Mouse (Mus musculus) forebrain, embryonic 12.5 days (tissue): ENCODE data around the gene P4ha2. TPM values are rescaled to one million over a fixed set of nuclear protein-coding genes. Genes with fewer than 3 reads are reported as not detected.

Experiments
- ATAC-seq: fragments of 200-750 bp; cut with Nextera tagmentation; 2 replicates; pipeline ENCODE4 v1.8.0; 2017; ENCODE audit warnings: moderate TSS enrichment; ENCODE audit not compliant: low FRiP score
- H3K27ac ChIP-seq: fragments of 300-500 bp; sonication (generic); 2 replicates; pipeline ENCODE4 v1.5.1; 2016; ENCODE audit warnings: mild to moderate bottlenecking
- H3K27me3 ChIP-seq: fragments of 300-500 bp; sonication (generic); 2 replicates; pipeline ENCODE4 v1.6.1; 2016; ENCODE audit warnings: mild to moderate bottlenecking
- H3K36me3 ChIP-seq: fragments of 300-500 bp; sonication (generic); replicated peaks from 2 replicates; pipeline ENCODE4 v1.6.1; 2016; ENCODE audit warnings: mild to moderate bottlenecking
- H3K4me1 ChIP-seq: fragments of 300-500 bp; sonication (generic); 2 replicates; pipeline ENCODE4 v1.6.1; 2016
- H3K4me2 ChIP-seq: fragments of 300-500 bp; sonication (generic); 2 replicates; pipeline ENCODE4 v1.6.1; 2016; ENCODE audit warnings: mild to moderate bottlenecking, moderate library complexity
- H3K4me3 ChIP-seq: fragments of 300-500 bp; sonication (generic); replicated peaks from 2 replicates; pipeline ENCODE4 v1.5.1; 2016; ENCODE audit warnings: mild to moderate bottlenecking
- H3K9ac ChIP-seq: fragments of 300-500 bp; sonication (generic); 2 replicates; pipeline ENCODE4 v1.6.1; 2016; ENCODE audit warnings: mild to moderate bottlenecking
- H3K9me3 ChIP-seq: fragments of 300-500 bp; sonication (generic); 2 replicates; pipeline ENCODE4 v1.6.1; 2016
- WGBS: fragments of 180-500 bp; shearing (Covaris S2); methylation state at CpG from one replicate; pipeline ENCODE4 v1.1.7; 2016; 5-methylcytosine and 5-hydroxymethylcytosine counted together
- polyA plus RNA-seq: library from polyadenylated mRNA; unstranded; fragments of >200 nt; fragmentation: Nextera tagmentation; extraction: Ambion mirVana; gene quantifications from 2 replicates; pipeline ENCODE4 v1.2.1, GENCODE M21; 2016

Gene P4ha2
- polyA plus RNA-seq: 10.5 and 12.7 TPM in 2 replicates

DNA sequence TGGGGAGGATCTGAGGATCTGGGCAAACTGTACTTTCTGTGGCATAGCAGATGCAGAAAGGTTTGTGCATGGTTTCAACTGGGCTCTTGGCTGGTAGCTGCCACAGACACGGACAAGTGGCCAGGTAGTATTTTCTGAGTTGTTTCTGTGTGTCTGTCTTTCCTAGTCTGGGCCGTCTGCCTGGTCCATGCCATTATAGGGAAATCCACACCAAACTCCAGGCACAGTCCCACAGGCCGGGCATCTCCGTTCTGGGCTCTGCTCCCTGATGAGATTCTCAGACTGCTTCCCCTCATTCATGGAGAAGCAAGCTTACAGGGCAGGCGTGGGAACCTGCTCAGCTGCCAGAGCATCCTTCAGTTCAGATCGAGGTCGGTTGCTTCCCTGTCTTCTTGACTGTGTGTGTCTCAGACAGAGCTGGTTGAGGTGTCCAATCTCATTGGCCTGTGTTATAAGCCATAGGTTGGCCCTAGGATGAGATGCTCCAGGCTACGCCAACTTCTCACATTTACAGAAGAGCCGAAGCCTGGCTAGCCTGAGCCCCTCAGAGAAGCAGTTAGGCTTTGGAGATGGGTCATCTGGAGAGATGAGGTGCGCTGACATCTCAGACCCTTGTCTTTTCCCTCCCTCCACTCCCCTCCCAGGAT, at the start of gene P4ha2:
TSS of gene P4ha2 (plus strand) at position 51 of the 647 bp plus-strand sequence.
- 56% methylated on average over 10 of the region's 10 CpGs for WGBS
- Histone ChIP-seq H3K4me3 (peak within 1 kb of the TSS; percentile 63), H3K27me3 (peaks cover 21% of the 10 kb centered on the region), H3K4me1 (peaks cover 11% of the 10 kb centered on the region), H3K9me3 (no peaks in the 10 kb centered on the region), H3K4me2 (peak within 1 kb of the TSS; percentile 97), H3K9ac (peak within 1 kb of the TSS; percentile 71), H3K27ac (no peak within 1 kb of the TSS), H3K36me3 (no peaks in the 10 kb centered on the region)
- no peak for ATAC-seq

DNA sequence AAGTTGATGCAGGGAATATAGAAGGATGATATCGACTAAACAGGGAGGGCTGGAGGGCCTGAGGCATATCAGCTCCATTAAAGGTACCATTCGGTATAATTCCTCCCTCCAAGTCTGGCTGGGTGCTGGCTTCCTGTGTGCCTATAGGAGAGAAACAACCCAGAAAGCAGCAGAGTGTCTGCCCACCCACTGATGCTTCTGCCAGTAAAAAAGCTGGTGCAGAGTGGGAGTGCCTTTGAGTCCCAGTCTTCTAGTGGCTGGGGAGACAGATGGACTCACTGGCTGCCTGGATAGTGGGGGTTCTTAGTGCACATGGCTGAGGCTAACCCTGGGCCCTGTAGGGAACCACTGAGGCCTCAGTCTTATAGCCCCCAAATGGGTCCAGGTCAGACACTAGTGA, 49.7 kb upstream of the P4ha2 start:
- no peak overlapping the region for H3K27ac ChIP-seq
- no peaks in the 10 kb centered on the region for H3K36me3 ChIP-seq
- H3K9ac ChIP-seq: no peak overlapping the region
- no peaks in the 10 kb centered on the region for H3K9me3 ChIP-seq
- H3K27me3 ChIP-seq: no peaks in the 10 kb centered on the region
- no peak for ATAC-seq
- 77% methylated on average over 2 of the region's 2 CpGs for WGBS
- no peaks in the 10 kb centered on the region for H3K4me1 ChIP-seq
- no peak overlapping the region for H3K4me2 ChIP-seq
- H3K4me3 ChIP-seq: no peak overlapping the region

DNA sequence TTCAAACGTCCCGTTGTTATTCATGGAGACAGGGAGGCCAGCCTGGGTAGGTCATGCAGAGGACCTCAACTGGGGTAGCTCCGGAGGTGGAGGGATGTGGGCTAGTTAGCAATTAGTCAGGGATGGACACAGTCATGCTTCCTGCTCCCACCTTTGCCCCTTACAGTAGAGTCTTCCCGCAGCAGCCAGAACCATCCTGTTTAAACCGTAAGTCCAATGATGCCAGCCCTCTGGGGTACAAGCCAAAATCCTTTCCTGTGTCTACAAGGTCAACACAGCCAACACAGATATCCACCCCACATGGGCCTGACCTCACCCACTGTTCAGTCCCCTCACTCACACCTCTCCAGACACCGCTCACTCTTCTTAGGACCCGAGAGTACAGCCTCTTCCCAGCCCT, 48.7 kb upstream of the P4ha2 start:
- ATAC-seq: no peak
- Histone ChIP-seq H3K9me3 (no peaks in the 10 kb centered on the region), H3K9ac (no peak overlapping the region), H3K36me3 (no peaks in the 10 kb centered on the region), H3K4me1 (0 out of 2 replicates have a peak, but pooled peaks cover 3% of the 10 kb centered on the region), H3K27me3 (no peaks in the 10 kb centered on the region), H3K27ac (no peak overlapping the region), H3K4me3 (no peak overlapping the region), H3K4me2 (no peak overlapping the region)
- 90% methylated on average over 7 of the region's 7 CpGs for WGBS

- 91% methylated on average over 5 of the region's 5 CpGs for WGBS
- no peak overlapping the region for H3K4me2 ChIP-seq
- no peak overlapping the region for H3K27ac ChIP-seq
- no peak for ATAC-seq
- H3K4me1 ChIP-seq: peaks cover 3% of the 10 kb centered on the region; the same call in 1 of the 2 replicates
- H3K9me3 ChIP-seq: no peaks in the 10 kb centered on the region
- H3K9ac ChIP-seq: no peak overlapping the region
- no peaks in the 10 kb centered on the region for H3K36me3 ChIP-seq
- no peak overlapping the region for H3K4me3 ChIP-seq
- no peaks in the 10 kb centered on the region for H3K27me3 ChIP-seq
Observed at GRCm38 (mm10) chr11:54052128-54052527, 47.8 kb upstream of the P4ha2 start.

GRCm38 (mm10) chr11:54053090-54053489, 46.8 kb upstream of the P4ha2 start:
- Histone ChIP-seq H3K4me1 (peaks cover 13% of the 10 kb centered on the region), H3K4me3 (no peak overlapping the region), H3K27ac (no peak overlapping the region), H3K4me2 (no peak overlapping the region), H3K9me3 (no peaks in the 10 kb centered on the region), H3K27me3 (no peaks in the 10 kb centered on the region), H3K9ac (no peak overlapping the region), H3K36me3 (no peaks in the 10 kb centered on the region)
- no peak for ATAC-seq
- 92% methylated on average over 7 of the region's 7 CpGs for WGBS

DNA sequence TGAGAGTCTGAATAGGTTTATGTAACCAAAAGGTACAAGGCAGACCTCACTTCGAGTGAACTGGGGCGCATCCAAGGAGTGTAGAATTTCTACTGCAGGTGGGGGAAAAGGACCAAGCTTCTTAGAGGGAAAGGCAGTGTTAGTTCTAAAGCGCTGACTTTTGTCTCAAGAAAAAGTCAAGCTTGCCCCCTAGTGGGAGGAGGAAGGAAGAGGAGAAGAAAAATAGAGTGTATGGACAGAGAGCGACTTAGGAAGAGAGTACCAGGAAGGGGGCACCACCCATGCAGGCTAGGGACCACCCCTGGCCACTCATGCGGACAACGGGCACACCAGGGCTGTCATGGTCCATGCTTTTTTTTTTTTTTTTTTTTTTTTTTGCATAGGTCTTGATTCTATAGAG, 45.6 kb upstream of the P4ha2 start:
- Histone ChIP-seq H3K36me3 (no peaks in the 10 kb centered on the region), H3K4me2 (no peak overlapping the region)

GRCm38 (mm10) chr11:54056132-54056531, 43.8 kb upstream of the P4ha2 start:
- H3K4me2 ChIP-seq: no peak overlapping the region
- peaks cover 37% of the 10 kb centered on the region for H3K4me1 ChIP-seq
- H3K4me3 ChIP-seq: no peak overlapping the region
- 0 out of 2 replicates have a peak, but pooled peaks cover 4% of the 10 kb centered on the region for H3K27me3 ChIP-seq
- H3K27ac ChIP-seq: no peak overlapping the region
- H3K36me3 ChIP-seq: no peaks in the 10 kb centered on the region
- no peaks in the 10 kb centered on the region for H3K9me3 ChIP-seq
- 26% methylated on average over 8 of the region's 8 CpGs for WGBS
- no peak for ATAC-seq
- H3K9ac ChIP-seq: no peak overlapping the region

More for the DNA sequence above, 45.6 kb upstream of the P4ha2 start:
- H3K27ac ChIP-seq: no peak overlapping the region
- H3K4me3 ChIP-seq: no peak overlapping the region
- ATAC-seq: no peak
- H3K27me3 ChIP-seq: 0 out of 2 replicates have a peak, but pooled peaks cover under 1% of the 10 kb centered on the region
- 34% methylated on average over 6 of the region's 6 CpGs for WGBS
- H3K4me1 ChIP-seq: peaks cover 25% of the 10 kb centered on the region
- no peaks in the 10 kb centered on the region for H3K9me3 ChIP-seq
- no peak overlapping the region for H3K9ac ChIP-seq

DNA sequence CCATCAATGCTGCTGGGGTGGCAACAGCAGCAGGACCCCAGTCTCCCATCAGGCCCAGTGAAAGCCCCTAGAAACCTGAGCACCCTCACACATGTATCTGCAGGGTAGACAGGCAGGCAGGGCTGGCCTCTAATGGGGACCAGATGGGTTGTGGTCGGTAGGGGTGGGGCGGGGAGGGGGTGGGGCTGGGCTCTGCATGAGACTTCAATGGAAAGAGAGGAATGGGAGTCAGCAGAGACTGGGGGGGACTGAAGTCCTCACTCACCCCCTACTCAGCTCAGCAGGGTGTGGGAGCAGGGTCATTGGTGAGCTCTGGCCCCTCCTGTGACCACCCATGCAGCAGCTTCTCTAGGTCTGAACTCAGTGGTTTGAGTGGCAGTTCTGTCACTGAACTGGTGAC, 42.5 kb upstream of the P4ha2 start:
- ATAC-seq: no peak
- Histone ChIP-seq H3K4me3 (no peak overlapping the region), H3K36me3 (no peaks in the 10 kb centered on the region), H3K27ac (peak overlapping the region; percentile 72; the same call in 1 of the 2 replicates), H3K4me2 (no peak overlapping the region), H3K27me3 (0 out of 2 replicates have a peak, but pooled peaks cover 4% of the 10 kb centered on the region), H3K9ac (no peak overlapping the region), H3K9me3 (no peaks in the 10 kb centered on the region), H3K4me1 (peaks cover 42% of the 10 kb centered on the region)
- WGBS: 50% methylated on average over 2 of the region's 2 CpGs

GRCm38 (mm10) chr11:54058056-54058617, 41.8 kb upstream of the P4ha2 start:
- Histone ChIP-seq H3K9ac (0 out of 2 replicates have a peak overlapping the region, but pooled peaks have one; percentile 36), H3K27ac (peak overlapping the region; percentile 72)

DNA sequence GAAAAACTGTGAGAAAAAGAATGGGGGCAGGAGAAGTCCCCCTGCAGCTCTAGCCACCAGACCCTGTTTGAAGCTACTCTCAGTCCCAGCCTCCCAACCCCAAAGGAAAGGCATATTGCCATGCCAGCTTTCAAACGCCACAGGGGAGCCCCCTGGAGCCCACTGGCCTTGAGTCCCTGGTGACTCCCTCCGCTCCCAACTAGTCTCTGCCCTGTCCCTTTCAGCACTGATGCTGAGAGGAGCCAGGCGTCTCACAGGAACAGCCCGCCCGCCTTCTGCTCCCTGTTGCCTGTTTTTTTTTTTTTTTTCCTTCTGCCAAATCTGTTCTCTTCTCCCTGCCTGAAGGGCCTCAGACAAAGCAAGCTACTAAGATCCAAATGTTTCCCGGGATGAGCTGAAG, 41.3 kb upstream of the P4ha2 start:
- Histone ChIP-seq H3K4me2 (peak overlapping the region; percentile 4), H3K4me3 (no peak overlapping the region), H3K9ac (0 out of 2 replicates have a peak overlapping the region, but pooled peaks have one; percentile 36), H3K9me3 (no peaks in the 10 kb centered on the region), H3K36me3 (no peaks in the 10 kb centered on the region), H3K27me3 (0 out of 2 replicates have a peak, but pooled peaks cover 4% of the 10 kb centered on the region), H3K4me1 (peaks cover 50% of the 10 kb centered on the region), H3K27ac (peak overlapping the region; percentile 72)
- WGBS: 4% methylated on average over 6 of the region's 6 CpGs
- ATAC-seq: peak; percentile 40; the same call in 1 of the 2 replicates

More at GRCm38 (mm10) chr11:54058056-54058617, 41.8 kb upstream of the P4ha2 start:
- Histone ChIP-seq H3K4me2 (peak overlapping the region; percentile 4), H3K36me3 (no peaks in the 10 kb centered on the region), H3K4me3 (no peak overlapping the region), H3K4me1 (peaks cover 49% of the 10 kb centered on the region), H3K9me3 (no peaks in the 10 kb centered on the region), H3K27me3 (0 out of 2 replicates have a peak, but pooled peaks cover 4% of the 10 kb centered on the region)
- ATAC-seq: peak; percentile 77
- 28% methylated on average over 10 of the region's 10 CpGs for WGBS

GRCm38 (mm10) chr11:54059526-54059925, 40.4 kb upstream of the P4ha2 start:
- peak overlapping the region; percentile 72; the same call in 1 of the 2 replicates for H3K27ac ChIP-seq
- H3K27me3 ChIP-seq: 0 out of 2 replicates have a peak, but pooled peaks cover 4% of the 10 kb centered on the region
- H3K4me3 ChIP-seq: no peak overlapping the region
- H3K9me3 ChIP-seq: no peaks in the 10 kb centered on the region
- 59% methylated on average over 1 of the region's 1 CpGs for WGBS
- no peaks in the 10 kb centered on the region for H3K36me3 ChIP-seq
- peaks cover 50% of the 10 kb centered on the region for H3K4me1 ChIP-seq
- H3K4me2 ChIP-seq: no peak overlapping the region
- ATAC-seq: no peak
- no peak overlapping the region for H3K9ac ChIP-seq

DNA sequence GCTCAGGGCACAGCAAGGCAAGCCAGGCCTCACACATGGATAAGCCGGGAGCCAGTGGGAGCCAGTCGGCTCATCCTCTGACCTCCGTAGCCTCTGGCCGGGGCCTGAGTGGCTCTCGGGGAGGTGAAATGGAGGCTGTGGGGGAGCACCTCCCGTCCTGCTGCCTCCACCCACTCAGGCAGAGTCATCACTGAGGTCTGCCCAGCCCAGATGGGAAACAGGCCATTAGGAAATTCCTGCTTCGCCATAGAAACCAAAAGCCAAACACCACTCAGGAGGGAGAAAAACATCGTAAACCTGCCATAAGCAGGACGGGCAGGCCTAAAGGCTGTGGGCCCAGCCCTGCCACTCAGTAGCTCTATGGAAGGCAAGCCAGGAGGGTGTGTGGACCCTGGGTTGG, 39.6 kb upstream of the P4ha2 start:
- Histone ChIP-seq H3K4me3 (no peak overlapping the region), H3K27me3 (0 out of 2 replicates have a peak, but pooled peaks cover 4% of the 10 kb centered on the region), H3K27ac (no peak overlapping the region), H3K9ac (no peak overlapping the region), H3K36me3 (no peaks in the 10 kb centered on the region), H3K4me2 (no peak overlapping the region), H3K9me3 (no peaks in the 10 kb centered on the region), H3K4me1 (peaks cover 50% of the 10 kb centered on the region)
- 63% methylated on average over 9 of the region's 9 CpGs for WGBS
- ATAC-seq: no peak
